Mouse (Mus musculus) left cerebral cortex, adult 9 months (tissue): ENCODE measurements around the gene Hipk2.

Experiments
- DNase-seq, 2 experiments: peaks; one replicate each; pipeline ENCODE4 v3.0.0; 2022; ENCODE audit warnings: low spot score in 2 of 2

Gene Hipk2

DNA sequence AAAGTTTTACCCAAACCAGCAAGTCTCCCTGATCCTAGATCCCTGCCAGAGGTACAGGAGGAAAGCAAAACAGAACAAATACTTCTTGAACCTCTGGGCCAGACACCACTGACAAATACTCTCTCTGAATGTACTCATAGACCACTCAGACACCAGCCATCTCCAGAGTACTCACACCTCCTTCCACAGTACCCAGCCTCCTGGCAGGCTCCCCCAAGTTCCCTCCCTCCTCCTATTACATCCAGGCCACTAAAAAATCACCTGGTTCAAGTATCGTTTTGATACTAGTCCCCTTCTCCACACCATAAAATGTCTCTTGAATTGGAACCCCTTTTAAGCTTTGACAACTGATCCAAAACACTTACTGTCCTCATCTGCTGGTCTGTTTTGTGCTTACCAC lies 8.7 kb downstream of the Hipk2 start:
- DNase-seq = no peak

DNA sequence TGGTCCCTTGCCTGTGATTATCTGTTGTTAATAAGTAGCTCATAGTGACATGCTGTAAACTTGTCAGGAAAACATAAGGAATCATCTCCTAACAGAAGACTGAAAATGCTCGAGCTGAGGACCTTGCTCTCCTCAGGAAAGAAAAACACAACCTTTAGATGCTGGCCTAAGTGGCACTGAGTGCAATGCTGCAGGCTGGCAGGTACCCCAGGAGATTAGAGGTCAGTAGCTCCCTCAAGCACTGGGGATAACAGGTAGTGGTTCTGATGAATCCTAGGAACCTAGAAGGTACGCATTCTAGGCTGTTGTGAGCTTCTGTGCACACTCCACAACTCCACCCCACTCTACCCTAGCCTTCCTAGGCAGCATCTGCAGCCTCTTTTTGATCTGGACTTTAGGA lies 9.2 kb downstream of the Hipk2 start:
- DNase-seq = no peak

GRCm38 (mm10) chr6:38866357-38866756 lies 9.6 kb downstream of the Hipk2 start:
- DNase-seq = no peak

DNA sequence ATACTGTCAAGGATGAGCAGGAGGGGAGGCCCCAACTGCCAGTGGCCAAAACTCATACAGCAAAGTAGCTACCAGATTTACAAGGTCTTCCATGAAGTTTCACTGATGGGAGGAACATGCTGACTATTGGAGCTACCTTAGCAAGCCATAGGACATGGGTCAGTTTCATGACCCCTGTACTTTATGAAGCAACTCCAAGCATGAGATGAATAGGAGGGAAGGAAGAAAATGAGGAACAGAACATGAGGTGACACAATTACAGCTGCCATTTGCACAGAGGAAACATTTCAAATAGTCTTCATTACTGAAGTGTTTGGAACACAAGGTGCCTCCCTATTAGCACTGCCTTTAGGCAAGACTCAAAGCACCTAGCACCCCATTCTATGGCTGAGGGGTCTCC lies 10.2 kb downstream of the Hipk2 start:
- no peak for DNase-seq

DNA sequence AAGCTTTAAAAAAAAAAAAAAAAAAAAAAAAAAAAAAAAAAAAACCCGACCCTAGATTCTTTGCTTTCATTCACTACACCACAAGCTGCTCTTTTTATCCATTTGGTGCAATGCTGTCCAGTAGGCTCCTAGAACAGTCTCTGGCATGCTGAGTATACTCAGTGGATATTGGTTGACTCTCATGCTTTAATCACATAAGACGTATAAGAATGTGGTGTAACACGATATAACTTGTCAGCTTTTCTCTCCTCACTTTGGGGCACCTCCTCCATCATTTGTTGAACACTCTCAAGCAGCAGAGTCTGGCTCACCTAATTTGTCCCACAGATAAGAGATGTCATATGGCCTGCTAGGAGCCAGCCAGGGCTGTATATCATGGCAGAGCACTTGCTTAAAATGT lies 12.4 kb downstream of the Hipk2 start:
- no peak for DNase-seq

DNA sequence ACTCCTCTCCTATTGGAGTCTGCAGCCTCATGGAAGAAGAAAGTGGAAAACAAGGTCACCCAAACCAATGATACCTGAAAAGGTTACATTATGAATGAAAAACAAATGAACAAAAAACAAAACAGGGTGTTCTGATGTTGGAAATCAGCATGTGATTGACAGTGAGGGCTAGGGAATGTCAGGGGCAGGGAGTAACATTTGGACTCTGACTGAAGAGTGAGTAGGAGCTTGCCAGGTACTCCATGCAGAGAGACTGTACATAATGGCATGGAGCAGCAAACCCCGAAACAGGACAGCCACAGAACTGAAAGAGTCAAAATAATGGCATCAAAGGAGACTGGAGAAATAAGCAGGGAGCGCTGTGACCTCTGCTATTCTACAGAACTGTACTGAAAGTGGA lies 15.7 kb downstream of the Hipk2 start:
- no peak for DNase-seq

DNA sequence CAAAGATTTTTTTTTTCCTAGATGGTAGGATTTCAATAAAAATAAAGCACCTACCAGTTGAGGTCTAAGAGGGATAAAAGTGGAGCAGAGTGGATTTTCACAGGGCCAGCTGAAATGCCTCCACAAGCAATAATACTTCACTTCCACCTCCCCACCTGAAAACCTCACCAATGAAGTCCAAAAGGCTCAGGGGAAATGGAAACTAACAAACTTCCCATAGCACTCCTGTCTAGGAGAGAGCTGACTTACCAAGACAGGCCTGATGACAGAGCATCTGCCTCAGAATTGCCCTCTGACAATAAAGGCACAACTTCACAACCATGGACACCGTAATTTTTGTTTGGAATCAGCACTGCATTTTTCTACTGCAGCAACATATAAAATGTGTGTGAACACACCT lies 16.1 kb downstream of the Hipk2 start:
- no peak for DNase-seq

DNA sequence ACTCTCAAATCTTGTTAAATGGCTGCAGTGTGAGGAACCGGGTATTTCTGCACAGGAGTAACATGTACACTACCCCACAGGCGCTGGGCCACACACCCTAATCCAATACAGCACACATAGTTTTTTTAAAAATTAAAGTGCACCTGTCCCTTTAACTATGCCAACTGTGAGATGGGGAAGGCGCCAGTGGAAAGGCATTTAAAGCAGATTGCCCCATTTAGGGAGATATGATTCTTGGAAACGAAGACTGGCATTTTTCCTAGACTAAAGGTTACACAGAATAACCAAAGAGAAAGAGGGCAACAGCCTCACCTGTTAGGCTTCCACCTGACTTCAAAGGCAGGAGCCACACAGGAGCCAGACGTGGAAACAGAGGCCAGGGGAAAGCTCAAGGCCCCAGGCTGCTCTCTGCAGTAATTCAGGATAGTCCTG lies 22.4 kb downstream of the Hipk2 start:
- no peak for DNase-seq

GRCm38 (mm10) chr6:38851740-38852139 lies 24.2 kb downstream of the Hipk2 start:
- DNase-seq = no peak

- DNase-seq = no peak
Observed at GRCm38 (mm10) chr6:38850715-38851259, 25.2 kb downstream of the Hipk2 start.

DNA sequence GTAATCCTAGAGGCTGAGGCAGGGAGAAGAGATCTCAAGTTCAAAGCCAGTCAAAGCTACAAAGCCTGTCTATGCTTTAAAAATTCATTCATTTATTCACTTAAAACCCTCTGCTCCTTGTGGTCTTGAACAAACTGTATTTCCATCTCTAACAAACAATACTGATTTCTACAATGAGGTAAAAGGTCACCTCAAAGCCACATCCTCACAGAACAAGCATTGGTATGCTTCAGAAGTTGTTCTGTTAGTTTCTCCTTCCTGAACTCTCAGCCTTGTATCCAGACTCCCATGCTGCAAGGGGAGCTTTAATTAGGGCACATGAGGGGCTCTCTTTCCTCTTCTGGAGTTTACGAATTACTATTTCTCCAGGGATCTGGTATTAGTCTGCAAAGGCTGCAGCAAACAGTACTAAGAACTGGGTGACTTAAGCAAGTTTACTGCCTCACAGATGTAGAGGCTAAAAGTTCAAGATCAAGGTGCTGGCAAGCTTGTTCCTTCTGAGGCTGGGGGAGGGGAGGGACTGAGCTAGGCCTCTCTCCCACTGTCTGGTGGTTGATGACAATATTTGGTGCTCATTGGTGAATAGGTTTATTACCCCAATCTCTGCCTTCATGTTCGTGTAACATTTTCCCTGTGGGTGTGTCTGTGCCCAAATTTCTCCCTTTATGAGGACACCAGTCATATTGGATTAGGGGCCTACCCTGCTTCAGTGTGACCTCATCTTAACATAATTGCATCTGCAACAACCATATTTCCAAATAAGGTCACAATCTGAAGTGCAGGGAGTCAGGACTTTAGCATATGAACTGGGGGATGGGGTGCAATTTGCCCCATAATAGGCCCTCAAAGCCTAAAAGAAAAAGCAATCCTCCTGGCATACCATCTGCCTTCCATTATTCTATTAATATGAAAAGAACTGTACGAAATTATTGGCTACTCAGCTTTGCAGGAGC lies 27.7 kb downstream of the Hipk2 start:
- DNase-seq = no peak

DNA sequence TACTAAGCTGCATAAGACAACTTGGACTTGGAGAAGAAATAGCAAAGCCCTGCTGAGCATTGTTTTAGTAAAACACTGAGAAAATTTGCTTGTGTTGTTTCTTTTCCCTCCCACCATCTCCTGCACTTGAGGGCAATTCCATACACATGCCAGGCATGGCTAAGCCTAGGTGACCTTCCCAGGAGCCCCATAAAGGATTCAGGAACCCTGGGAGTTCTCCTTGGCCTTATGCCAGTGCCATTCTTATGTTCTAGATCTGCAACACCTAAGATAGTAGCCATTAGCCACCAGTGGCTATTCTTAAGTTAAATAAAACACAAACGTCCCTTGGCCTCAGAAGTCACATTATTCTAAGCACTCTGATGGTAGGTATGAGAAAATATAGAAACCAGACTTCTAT lies 28.5 kb downstream of the Hipk2 start:
- no peak for DNase-seq

GRCm38 (mm10) chr6:38846330-38847195 lies 29.4 kb downstream of the Hipk2 start:
- DNase-seq = peak in 1 of 2 experiments; percentile 15

- no peak for DNase-seq
Observed at GRCm38 (mm10) chr6:38845876-38846275, 30.1 kb downstream of the Hipk2 start.

DNA sequence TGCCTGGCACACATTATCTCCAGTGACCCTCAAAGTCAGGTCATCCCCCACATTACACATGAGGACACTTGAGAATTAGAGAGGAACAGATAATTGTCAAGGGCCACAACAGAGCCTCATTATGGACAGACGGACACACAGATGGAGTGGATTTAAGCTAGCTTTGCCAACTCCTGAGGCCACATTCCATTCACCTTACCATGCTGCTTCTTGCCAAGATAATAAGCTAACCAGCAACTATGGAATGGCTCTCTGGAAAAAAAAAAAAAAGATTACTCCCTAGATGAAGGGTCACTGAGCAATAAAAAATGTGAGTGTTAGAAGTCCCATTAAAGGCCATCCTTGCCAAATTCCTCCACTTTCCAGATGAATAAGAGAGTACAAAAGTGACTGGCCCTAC lies 30.8 kb downstream of the Hipk2 start:
- no peak for DNase-seq

GRCm38 (mm10) chr6:38841551-38841950 lies 34.4 kb downstream of the Hipk2 start:
- DNase-seq = no peak

DNA sequence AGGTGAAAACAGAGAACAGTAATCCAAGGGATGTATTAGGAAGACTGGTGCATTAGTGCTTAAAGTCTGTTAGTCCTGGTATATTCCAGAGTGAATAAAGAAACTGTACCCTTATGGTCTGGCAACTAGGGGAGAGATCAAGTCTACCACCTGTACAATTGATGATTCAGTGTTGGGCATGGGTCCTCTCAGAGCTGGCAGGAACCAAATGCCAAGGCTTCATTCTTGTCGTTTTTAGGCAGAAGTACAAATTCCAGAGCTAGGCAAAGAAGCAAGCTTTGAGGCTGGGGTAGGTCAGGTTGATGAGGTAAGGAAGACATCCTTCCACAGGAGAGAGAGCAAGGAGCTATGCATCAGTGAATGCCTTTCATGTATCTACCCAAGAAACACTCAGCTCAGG lies 35.2 kb downstream of the Hipk2 start:
- DNase-seq = no peak

DNA sequence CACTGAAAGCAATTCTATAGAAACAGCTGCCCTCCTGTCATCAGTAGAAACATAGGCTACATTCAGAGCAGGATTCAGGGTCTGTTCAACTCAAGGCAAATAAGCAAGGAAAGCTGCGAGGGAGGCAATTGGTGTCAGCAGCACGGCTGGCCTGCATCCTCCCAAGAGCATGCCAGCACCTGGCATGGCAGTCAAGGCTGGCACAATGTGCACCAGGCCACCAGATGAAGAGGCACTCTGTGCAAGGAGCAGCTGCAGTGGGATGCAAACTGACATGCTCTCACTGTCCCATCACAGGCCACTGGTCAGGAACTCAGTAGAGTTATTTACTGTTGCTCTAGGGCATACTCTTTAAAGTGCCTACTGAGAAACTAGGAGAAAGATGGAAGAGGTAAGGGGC lies 35.6 kb downstream of the Hipk2 start:
- DNase-seq = peak in 1 of 2 experiments; percentile 20

- DNase-seq = no peak
Observed at GRCm38 (mm10) chr6:38839891-38840290, 36.1 kb downstream of the Hipk2 start.

DNA sequence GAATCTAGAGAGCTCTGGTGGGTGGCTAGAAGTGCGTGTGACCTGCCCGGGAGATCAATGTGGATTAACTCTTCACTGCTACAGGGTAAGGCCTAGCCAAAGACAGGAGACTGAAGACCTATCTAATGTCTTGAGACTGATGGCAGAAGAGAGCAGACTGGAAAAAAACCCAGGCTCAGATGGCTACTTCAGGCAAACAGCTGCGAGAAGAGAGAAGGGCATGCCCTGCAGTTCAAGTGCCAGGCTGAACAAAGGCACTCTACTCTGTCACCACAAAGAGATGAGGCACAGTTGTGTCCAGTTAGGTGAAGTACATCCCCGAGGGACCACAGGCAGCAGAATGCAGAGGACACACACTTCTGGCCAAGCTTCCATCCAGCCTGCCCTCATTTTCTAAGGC lies 37.9 kb downstream of the Hipk2 start:
- DNase-seq = no peak

DNA sequence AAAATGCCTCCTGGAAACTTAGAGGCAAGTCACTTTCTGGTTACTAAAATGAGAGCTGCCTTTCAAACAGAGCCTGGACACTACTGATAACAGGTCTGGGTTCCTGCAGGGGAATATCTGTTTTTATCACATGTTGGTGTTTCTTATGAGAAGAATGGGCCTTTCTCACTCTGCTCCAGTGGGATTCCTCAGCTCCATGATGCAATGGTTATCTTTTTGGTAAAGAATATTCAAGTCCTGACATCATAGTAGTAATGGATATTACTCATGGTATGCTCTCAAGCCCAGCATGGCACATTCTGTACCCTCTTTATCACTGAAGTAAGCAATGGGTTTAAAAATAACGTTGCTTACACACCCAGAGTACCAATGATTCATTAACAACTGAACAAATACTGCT lies 40.7 kb downstream of the Hipk2 start:
- DNase-seq = no peak

DNA sequence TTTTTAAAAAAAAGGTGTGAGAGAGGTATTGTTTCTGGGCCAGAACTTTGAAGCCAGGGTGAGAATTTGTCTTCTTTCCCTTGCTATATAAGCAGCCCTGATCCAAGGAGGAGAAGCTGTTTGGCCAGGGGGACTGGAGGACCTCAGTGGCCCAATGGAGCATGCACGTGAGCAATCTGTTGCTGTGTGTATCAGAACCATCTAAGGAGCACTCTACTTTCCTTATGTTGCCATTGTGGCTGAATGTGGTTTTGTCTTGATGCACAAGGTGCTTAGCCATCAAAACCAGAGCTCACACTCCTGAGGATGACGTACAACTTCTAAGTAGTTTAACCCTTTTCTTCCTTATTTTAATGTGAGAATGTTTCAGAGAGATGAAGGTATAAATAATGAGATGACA lies 41.2 kb downstream of the Hipk2 start:
- DNase-seq = no peak
